8 mouse cellular contexts compared by ENCODE assay signal in the genomic region with DNA sequence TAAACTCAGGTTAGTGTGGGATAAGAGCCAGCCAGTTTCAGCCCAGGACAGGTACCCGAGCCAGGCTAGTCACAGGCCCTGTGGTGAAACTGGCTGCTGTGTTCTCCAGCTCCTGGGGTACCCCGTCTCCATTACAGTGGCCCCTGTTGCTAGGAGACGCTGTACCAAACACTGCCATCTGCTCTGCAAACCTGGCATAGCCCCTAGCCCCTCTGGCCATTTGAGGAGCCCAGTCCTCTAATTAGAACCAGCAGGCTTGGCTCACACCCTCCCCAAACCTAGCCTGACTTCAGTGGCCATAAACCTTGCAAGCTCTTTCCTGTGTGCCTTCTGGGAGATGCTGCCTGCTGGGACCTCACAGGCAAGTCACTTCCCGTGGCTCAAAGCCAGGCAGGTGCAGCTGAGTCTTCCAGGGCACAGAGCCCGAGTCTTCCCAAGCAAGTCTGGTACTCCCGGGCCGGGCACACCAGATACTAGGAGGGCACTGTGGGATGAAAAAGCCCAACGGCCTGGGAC.
DNase-seq lines count a peak whose midpoint lies in the region; ATAC-seq lines count a peak whose summit lies in the region.

No protein-coding gene starts in this region.

- H3K4me3 ChIP-seq in embryonic facial prominence, embryonic 11.5 days (ENCODE audit: low read depth, low read length): no peak overlapping the region
- no peak overlapping the region for H3K4me3 ChIP-seq in hindbrain, embryonic 13.5 days
- H3K4me3 ChIP-seq in neural tube, embryonic 11.5 days (ENCODE audit: low read depth, low read length): no peak overlapping the region

- no peaks in the 10 kb centered on the region for H3K36me3 ChIP-seq in embryonic facial prominence, embryonic 11.5 days (replicated peaks; ENCODE audit: control insufficient read depth, insufficient read depth, low read depth, low read length)
- H3K36me3 ChIP-seq in hindbrain, embryonic 13.5 days: no peaks in the 10 kb centered on the region
- no peaks in the 10 kb centered on the region for H3K36me3 ChIP-seq in neural tube, embryonic 11.5 days (ENCODE audit: control insufficient read depth, insufficient read depth, low read length)

- H3K9ac ChIP-seq in embryonic facial prominence, embryonic 11.5 days (replicated peaks; ENCODE audit: low read length): no peak overlapping the region; the same call in none of the 2 replicates
- H3K9ac ChIP-seq in hindbrain, embryonic 13.5 days: no peak overlapping the region; the same call in 1 of the 2 replicates
- H3K9ac ChIP-seq in neural tube, embryonic 11.5 days (ENCODE audit: low read length): no peak overlapping the region; the same call in 1 of the 2 replicates

- peak; percentile 52 to 55 for DNase-seq in layer of hippocampus, postnatal 10 days (ENCODE audit: low spot score in 2 of 2)
- no peak for DNase-seq in layer of hippocampus, adult 18-20 months (ENCODE audit: low spot score in 2 of 2)
- peak; percentile 82 for DNase-seq in embryonic facial prominence, embryonic 11.5 days (ENCODE audit: low spot score)
- DNase-seq in neural tube, embryonic 11.5 days (ENCODE audit: low spot score): peak; percentile 54
- no peak for DNase-seq in spleen, postnatal 4 days (ENCODE audit: low spot score in 2 of 2)
- no peak for DNase-seq in thymus, postnatal 10 days (ENCODE audit: low spot score in 2 of 2)
- DNase-seq in kidney, adult 18-20 months: no peak

- 0 out of 2 replicates have a peak, but pooled peaks have one; percentile 36 for ATAC-seq in embryonic facial prominence, embryonic 11.5 days (replicated peaks; ENCODE audit: insufficient number of reproducible peaks, low FRiP score, low TSS enrichment, low read depth)
- peak; percentile 64; the same call in 1 of the 2 replicates for ATAC-seq in hindbrain, embryonic 13.5 days (ENCODE audit: low FRiP score)
- ATAC-seq in neural tube, embryonic 11.5 days (ENCODE audit: insufficient read depth, low FRiP score, low TSS enrichment): peak; percentile 33; the same call in 1 of the 2 replicates

- peaks cover 21% of the 10 kb centered on the region for H3K4me1 ChIP-seq in embryonic facial prominence, embryonic 11.5 days (ENCODE audit: control insufficient read depth, insufficient read depth, low read length)
- peaks cover 44% of the 10 kb centered on the region for H3K4me1 ChIP-seq in hindbrain, embryonic 13.5 days (replicated peaks)
- peaks cover 41% of the 10 kb centered on the region for H3K4me1 ChIP-seq in neural tube, embryonic 11.5 days (ENCODE audit: control insufficient read depth, insufficient read depth, low read length)

- no peak overlapping the region; the same call in 1 of the 2 replicates for H3K4me2 ChIP-seq in embryonic facial prominence, embryonic 11.5 days (ENCODE audit: low read depth, low read length)
- no peak overlapping the region for H3K4me2 ChIP-seq in hindbrain, embryonic 13.5 days
- H3K4me2 ChIP-seq in neural tube, embryonic 11.5 days (ENCODE audit: low read depth): no peak overlapping the region

- H3K27ac ChIP-seq in embryonic facial prominence, embryonic 11.5 days (replicated peaks; ENCODE audit: low read depth, low read length): peak overlapping the region; percentile 28
- H3K27ac ChIP-seq in hindbrain, embryonic 13.5 days: peak overlapping the region; percentile 66
- H3K27ac ChIP-seq in neural tube, embryonic 11.5 days (ENCODE audit: low read depth, low read length): peak overlapping the region; percentile 39; the same call in 1 of the 2 replicates

- WGBS in embryonic facial prominence, embryonic 11.5 days: 45% methylated on average over 8 of the region's 8 CpGs
- WGBS in hindbrain, embryonic 13.5 days: 44% methylated on average over 8 of the region's 8 CpGs
- WGBS in neural tube, embryonic 11.5 days: 42% methylated on average over 8 of the region's 8 CpGs

- H3K9me3 ChIP-seq in embryonic facial prominence, embryonic 11.5 days (replicated peaks; ENCODE audit: control insufficient read depth, low read length): no peaks in the 10 kb centered on the region
- no peaks in the 10 kb centered on the region for H3K9me3 ChIP-seq in hindbrain, embryonic 13.5 days
- H3K9me3 ChIP-seq in neural tube, embryonic 11.5 days (ENCODE audit: control insufficient read depth, low read length): no peaks in the 10 kb centered on the region

- no peaks in the 10 kb centered on the region for H3K27me3 ChIP-seq in embryonic facial prominence, embryonic 11.5 days (ENCODE audit: control insufficient read depth, insufficient read depth, low read length)
- 0 out of 2 replicates have a peak, but pooled peaks cover 3% of the 10 kb centered on the region for H3K27me3 ChIP-seq in hindbrain, embryonic 13.5 days
- H3K27me3 ChIP-seq in neural tube, embryonic 11.5 days (ENCODE audit: control insufficient read depth, insufficient read depth, low read length): no peaks in the 10 kb centered on the region

Comparison
In these comparisons a context has a peak if more than half of its experiments do, and no peak if none do; other contexts are left out.
1. DNase-seq: peak in layer of hippocampus, postnatal 10 days (2 of 2), embryonic facial prominence, embryonic 11.5 days (single experiment) and neural tube, embryonic 11.5 days (single experiment); none in layer of hippocampus, adult 18-20 months (0 of 2), spleen, postnatal 4 days (0 of 2), thymus, postnatal 10 days (0 of 2) and kidney, adult 18-20 months (single experiment).
2. Peak in every context shown above with its lines, with median percentiles within 50 percentile points of each other: ATAC-seq and H3K27ac ChIP-seq.